Mouse (Mus musculus) frontal cortex, adult 2 months (tissue): ENCODE measurements around the gene Gm19935. TPM values are rescaled to one million over a fixed set of nuclear protein-coding genes. Genes with fewer than 3 reads are reported as not detected.

Experiments
- polyA plus RNA-seq: library from polyadenylated mRNA; depleted of rRNA; stranded (reverse); fragments of >200 nt; gene quantifications from 2 replicates; pipeline ENCODE4 v1.2.3, GENCODE M21; 2012; rRNA removed

Gm19935 gene
- polyA plus RNA-seq, 1 experiment = 4.4 TPM

Other genes with a start within 250 kb of the Gm19935 start
- gene Chd9, start 11.0 kb upstream of the Gm19935 start, polyA plus RNA-seq = 222 and 304 TPM in 2 replicates